Mouse (Mus musculus) layer of hippocampus, adult 9-11 months (tissue): ENCODE data around the gene Fads3.

Experiments used
- DNase-seq: peaks from one replicate; pipeline ENCODE4 v3.0.0; 2022

The Fads3 gene

GRCm38 (mm10) chr19:10054361-10055075 is 13.1 kb downstream of the Fads3 start:
- no peak for DNase-seq

GRCm38 (mm10) chr19:10055261-10055660 is 13.9 kb downstream of the Fads3 start:
- no peak for DNase-seq

GRCm38 (mm10) chr19:10055783-10056660 is 14.7 kb downstream of the Fads3 start:
- no peak for DNase-seq

- DNase-seq: no peak
These were observed 15.3 kb downstream of the Fads3 start for GRCm38 (mm10) chr19:10056686-10057085.

GRCm38 (mm10) chr19:10057486-10058351 is 16.4 kb downstream of the Fads3 start:
- no peak for DNase-seq

GRCm38 (mm10) chr19:10058352-10058825 is 17.0 kb downstream of the Fads3 start:
- DNase-seq: no peak

GRCm38 (mm10) chr19:10058876-10059427 is 17.6 kb downstream of the Fads3 start:
- no peak for DNase-seq

GRCm38 (mm10) chr19:10059911-10060567 is 18.7 kb downstream of the Fads3 start:
- DNase-seq: peak; percentile 60

GRCm38 (mm10) chr19:10060783-10061590 is 19.6 kb downstream of the Fads3 start:
- DNase-seq: no peak

GRCm38 (mm10) chr19:10061624-10062023 is 20.3 kb downstream of the Fads3 start:
- DNase-seq: no peak

- no peak for DNase-seq
These were observed 20.9 kb downstream of the Fads3 start for GRCm38 (mm10) chr19:10062292-10062691.

- DNase-seq: no peak
These were observed 21.5 kb downstream of the Fads3 start for GRCm38 (mm10) chr19:10062862-10063261.

GRCm38 (mm10) chr19:10064173-10065012 is 23.0 kb downstream of the Fads3 start:
- no peak for DNase-seq

- DNase-seq: no peak
These were observed 24.3 kb downstream of the Fads3 start for GRCm38 (mm10) chr19:10065465-10066188.

- no peak for DNase-seq
These were observed 24.8 kb downstream of the Fads3 start for GRCm38 (mm10) chr19:10066189-10066500.

GRCm38 (mm10) chr19:10066502-10066901 is 25.1 kb downstream of the Fads3 start:
- no peak for DNase-seq

GRCm38 (mm10) chr19:10067701-10068100 is 26.3 kb downstream of the Fads3 start:
- no peak for DNase-seq

- DNase-seq: no peak
These were observed 29.0 kb downstream of the Fads3 start for GRCm38 (mm10) chr19:10070186-10070980.

GRCm38 (mm10) chr19:10071166-10071565 is 29.8 kb downstream of the Fads3 start:
- DNase-seq: peak; percentile 65
